ENCODE assay signal across 8 mouse cellular contexts in the genomic region with DNA sequence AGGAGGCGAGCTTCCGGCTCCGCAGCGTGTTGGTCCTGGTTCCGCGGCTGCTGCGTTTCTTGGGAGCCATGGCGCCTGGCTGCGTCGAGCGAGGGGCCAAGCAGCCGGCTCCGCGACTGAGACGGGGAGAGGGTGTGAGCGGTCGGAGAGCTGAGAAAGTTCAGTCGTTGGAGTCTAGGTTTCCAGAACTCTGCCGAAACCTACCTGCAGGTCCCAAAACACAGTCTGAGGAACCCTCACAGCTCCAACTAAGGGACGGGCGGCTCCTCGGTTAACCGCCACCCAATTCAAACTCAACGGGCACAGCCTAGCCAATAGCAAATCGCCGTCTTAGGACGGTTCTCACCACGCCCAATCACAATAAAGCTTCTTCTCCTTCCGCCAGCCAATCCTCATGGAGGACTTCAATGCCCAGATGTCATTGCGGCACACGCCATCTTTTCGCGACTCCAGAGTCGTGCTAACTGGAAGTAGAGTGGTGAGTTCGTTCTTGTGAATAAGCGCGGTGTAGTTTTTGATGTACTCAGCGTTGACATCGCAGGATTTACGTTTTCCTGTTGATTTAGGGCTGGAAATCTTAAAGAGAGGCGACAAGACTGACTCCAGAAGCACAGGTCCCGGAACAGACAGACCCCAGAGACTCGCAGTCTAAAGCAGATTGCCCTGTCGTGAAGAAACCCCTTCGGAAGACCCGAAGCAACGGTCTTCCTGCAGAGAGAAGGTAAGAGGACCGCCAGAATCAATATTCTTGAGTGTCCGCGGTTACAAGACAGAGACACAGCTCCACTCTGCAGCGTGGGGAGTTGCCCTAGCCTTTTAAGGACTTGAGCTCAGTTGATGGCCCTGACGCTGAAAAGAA. TPM values are rescaled to one million over a fixed set of nuclear protein-coding genes. Genes with fewer than 3 reads are reported as not detected.
DNase-seq lines count a peak whose midpoint lies in the region; ATAC-seq lines count a peak whose summit lies in the region.

A gene (plus strand): TSS at position 436 of the 859 bp plus-strand sequence.

- DNase-seq in adrenal gland, adult (ENCODE audit: inconsistent age in 2 of 2, low spot score in 1 of 2), result peak; percentile 95 to 98
- DNase-seq in embryo, embryonic 10.5 days (ENCODE audit: low spot score), result peak; percentile 99
- peak; percentile 90 for DNase-seq in gastrocnemius, postnatal 14 days
- DNase-seq in left cerebral cortex, postnatal 10 days (ENCODE audit: extremely low spot score in 1 of 2, low spot score in 2 of 2), result peak; percentile 95 to 97
- peak; percentile 95 for DNase-seq in right cerebral cortex, postnatal 25 days
- peak; percentile 88 to 93 for DNase-seq in urinary bladder, postnatal 4 days (ENCODE audit: low spot score in 2 of 2)

- ATAC-seq in inflammation-experienced regulatory T-cells, adult 6 months, result peak; percentile 100
- ATAC-seq in megakaryocyte-erythroid progenitor cell, adult 5-6 weeks (replicated peaks; ENCODE audit: low FRiP score, low TSS enrichment, poor library complexity, severe bottlenecking), result peak; percentile 98

- intact Hi-C loops in gastrocnemius, postnatal 14 days (cut with DNase I; ENCODE audit: low total_unique reads), result no loop called here
- intact Hi-C loops in left cerebral cortex, postnatal 10 days (cut with DNase I), result no loop called here

RNA-seq across cellular contexts. Expression of the gene that starts here (rescaled TPM):
- 1 to 10 TPM; 5.9 to 7.3 TPM for total RNA-seq in gastrocnemius, postnatal 14 days (2021)
- 10 to 100 TPM in 1 of 3 experiments, 1 to 10 TPM in 2; 7.3 to 13.8 (median 9.9) TPM for polyA plus RNA-seq in inflammation-experienced regulatory T-cells, adult 6 months (2017; shearing (Covaris generic))
- total RNA-seq in left cerebral cortex, postnatal 10 days (2021), result 10 to 100 TPM; 16.3 to 19.3 TPM
- 15.7 and 24.8 TPM in 2 replicates for total RNA-seq in megakaryocyte-erythroid progenitor cell, adult 5-6 weeks (2014; fragmentation: Nextera tagmentation)
- total RNA-seq in megakaryocyte-erythroid progenitor cell, adult 5-6 weeks (2017), result 10.1 and 19.5 TPM in 2 replicates

Comparison
In these comparisons a context has a peak if more than half of its experiments do, and no peak if none do; other contexts are left out.
1. Peak in every context shown above with its lines: DNase-seq and ATAC-seq.